Mouse (Mus musculus) MEL (cell line): ENCODE measurements around the gene Tspan14.

Experiments used
- CHD1 ChIP-seq: IDR thresholded peaks from 2 replicates; pipeline ENCODE4 v1.6.1; 2012; ENCODE audit warnings: low read depth, mild to moderate bottlenecking, inconsistent platforms, low read length, improper control_type of control experiment
- CHD2 ChIP-seq: IDR thresholded peaks from 2 replicates; pipeline ENCODE4 v1.6.1; 2011; ENCODE audit warnings: low read length, improper control_type of control experiment
- CTCF ChIP-seq, 3 experiments: IDR thresholded peaks in 2 of 3; conservative IDR thresholded peaks in 1 of 3; 2 replicates each; pipeline ENCODE4 v1.5.1; 2011 to 2012; ENCODE audit warnings: low read length in 3 of 3, low read depth in 2 of 3, mild to moderate bottlenecking in 2 of 3, improper control_type of control experiment in 1 of 3, inconsistent platforms in 1 of 3, mixed read lengths in 1 of 3, moderate library complexity in 1 of 3; ENCODE audit not compliant: control insufficient read depth in 1 of 3, insufficient read depth in 1 of 3, poor library complexity in 1 of 3, severe bottlenecking in 1 of 3
- ETS1 ChIP-seq: IDR thresholded peaks from 2 replicates; pipeline ENCODE4 v1.6.1; 2012; ENCODE audit warnings: low read depth, mild to moderate bottlenecking, inconsistent platforms, low read length, improper control_type of control experiment, moderate library complexity
- MAZ ChIP-seq: IDR thresholded peaks from 2 replicates; pipeline ENCODE4 v1.6.1; 2012; ENCODE audit warnings: low read depth, mild to moderate bottlenecking, inconsistent platforms, low read length, improper control_type of control experiment
- NRF1 ChIP-seq: IDR thresholded peaks from 2 replicates; pipeline ENCODE4 v1.6.1; 2014; ENCODE audit warnings: low read depth, mild to moderate bottlenecking, inconsistent platforms, low read length, improper control_type of control experiment, moderate library complexity; ENCODE audit not compliant: poor library complexity, insufficient read depth, severe bottlenecking
- POLR2A ChIP-seq, 2 experiments: IDR thresholded peaks; 2 replicates each; pipeline ENCODE4 v1.6.1; 2011 to 2012; ENCODE audit warnings: low read length in 2 of 2, mild to moderate bottlenecking in 2 of 2, control low read depth in 1 of 2, improper control_type of control experiment in 1 of 2, low read depth in 1 of 2, moderate library complexity in 1 of 2; ENCODE audit not compliant: control insufficient read depth in 1 of 2, insufficient read depth in 1 of 2, poor library complexity in 1 of 2
- POLR2AphosphoS2 ChIP-seq: IDR thresholded peaks from 2 replicates; pipeline ENCODE4 v1.6.1; 2011; ENCODE audit warnings: low read length, improper control_type of control experiment
- TCF12 ChIP-seq: IDR thresholded peaks from 2 replicates; pipeline ENCODE4 v1.6.1; 2014; ENCODE audit warnings: low read depth, mild to moderate bottlenecking, inconsistent platforms, low read length, improper control_type of control experiment, moderate library complexity
- USF1 ChIP-seq: IDR thresholded peaks from 2 replicates; pipeline ENCODE4 v1.6.1; 2014; ENCODE audit warnings: low read depth, mild to moderate bottlenecking, inconsistent platforms, low read length, improper control_type of control experiment, moderate library complexity

DNA sequence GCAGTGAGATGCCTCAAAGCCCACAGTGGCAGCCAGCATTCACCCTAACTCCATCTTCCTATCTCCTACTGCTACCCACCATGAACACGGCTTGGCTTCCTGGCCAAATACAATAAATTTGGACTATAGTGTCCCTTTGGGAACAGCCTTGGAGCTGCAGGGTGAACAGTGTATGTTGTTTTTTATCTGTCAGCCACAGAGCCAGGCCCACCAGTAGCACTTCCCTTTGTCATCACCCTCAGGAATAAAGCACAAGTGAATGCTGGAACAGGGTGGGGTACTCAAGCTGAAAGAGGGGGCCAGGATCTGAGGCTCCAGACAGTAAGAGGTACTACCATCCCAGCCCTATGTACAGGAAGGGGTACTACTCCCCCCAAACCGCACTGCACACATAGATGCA, 31.6 kb downstream of the Tspan14 start:
- TF ChIP-seq USF1 (no peak), NRF1 (no peak), CHD1 (no peak), CTCF (IDR thresholded peaks at IDR 0.05 in 2 of 3, conservative IDR thresholded peaks at IDR 0.05 in 1 of 3; ENCODE audit: control insufficient read depth in 1 of 3, insufficient read depth in 1 of 3, low read depth in 2 of 3, low read length in 3 of 3, poor library complexity in 1 of 3, severe bottlenecking in 1 of 3) (no peak), MAZ (no peak), POLR2A (IDR thresholded peaks at IDR 0.05; ENCODE audit: control insufficient read depth in 1 of 2, insufficient read depth in 1 of 2, low read depth in 1 of 2, low read length in 2 of 2, poor library complexity in 1 of 2) (no peak), CHD2 (no peak), POLR2AphosphoS2 (no peak), TCF12 (peak; percentile 43; the same call in 1 of the 2 replicates), ETS1 (0 out of 2 replicates have a peak, but pooled peaks have one; percentile 9)
